Mouse (Mus musculus) forebrain, embryonic 16.5 days (tissue): ENCODE data around the gene Ly6g6d. TPM values are rescaled to one million over a fixed set of nuclear protein-coding genes. Genes with fewer than 3 reads are reported as not detected.

Source experiments
- ATAC-seq: fragments of 200-750 bp; cut with Nextera tagmentation; 2 replicates; pipeline ENCODE4 v1.8.0; 2017; ENCODE audit warnings: mild to moderate bottlenecking, moderate library complexity
- H3K27ac ChIP-seq: fragments of 300-500 bp; sonication (generic); 2 replicates; pipeline ENCODE4 v1.5.1; 2014; ENCODE audit warnings: low read length, control low read depth
- H3K27me3 ChIP-seq: fragments of 300-500 bp; sonication (generic); replicated peaks from 2 replicates; pipeline ENCODE4 v1.6.1; 2014; ENCODE audit warnings: low read length; ENCODE audit not compliant: control insufficient read depth, insufficient read depth
- H3K36me3 ChIP-seq: fragments of 300-500 bp; sonication (generic); 2 replicates; pipeline ENCODE4 v1.6.1; 2014; ENCODE audit not compliant: control insufficient read depth, insufficient read depth
- H3K4me1 ChIP-seq: fragments of 300-500 bp; sonication (generic); replicated peaks from 2 replicates; pipeline ENCODE4 v1.6.1; 2014; ENCODE audit warnings: low read length; ENCODE audit not compliant: control insufficient read depth, insufficient read depth
- H3K4me2 ChIP-seq: fragments of 300-500 bp; sonication (generic); 2 replicates; pipeline ENCODE4 v1.6.1; 2014; ENCODE audit warnings: mild to moderate bottlenecking, low read length, control low read depth
- H3K4me3 ChIP-seq: fragments of 300-500 bp; sonication (generic); replicated peaks from 2 replicates; pipeline ENCODE4 v1.5.1; 2014; ENCODE audit warnings: mild to moderate bottlenecking, low read length, control low read depth
- H3K9ac ChIP-seq: fragments of 300-500 bp; sonication (generic); replicated peaks from 2 replicates; pipeline ENCODE4 v1.6.1; 2014; ENCODE audit warnings: low read depth, low read length, control low read depth
- H3K9me3 ChIP-seq: fragments of 300-500 bp; sonication (generic); 2 replicates; pipeline ENCODE4 v1.6.1; 2016; ENCODE audit warnings: low read length; ENCODE audit not compliant: control insufficient read depth
- WGBS: fragments of 180-500 bp; shearing (Covaris S2); extraction: QIAGEN DNeasy Blood & Tissue Kit; methylation state at CpG from one replicate; pipeline ENCODE4 v1.1.7; 2014; 5-methylcytosine and 5-hydroxymethylcytosine counted together
- polyA plus RNA-seq: library from polyadenylated mRNA; unstranded; fragments of >200 nt; fragmentation: Nextera tagmentation; extraction: Ambion mirVana; gene quantifications from 2 replicates; pipeline ENCODE4 v1.2.1, GENCODE M21; 2015

Gene Ly6g6d
- polyA plus RNA-seq, 1 experiment from 2014 or later = 1.6 TPM

GRCm38 (mm10) chr17:35120745-35121142 is 42.9 kb upstream of the Ly6g6d start:
- Histone ChIP-seq H3K4me2 (peak overlapping the region; percentile 88), H3K36me3 (peaks cover 19% of the 10 kb centered on the region), H3K4me1 (peaks cover 23% of the 10 kb centered on the region), H3K27ac (0 out of 2 replicates have a peak overlapping the region, but pooled peaks have one; percentile 0), H3K27me3 (no peaks in the 10 kb centered on the region), H3K9me3 (no peaks in the 10 kb centered on the region), H3K4me3 (peak overlapping the region; percentile 62), H3K9ac (peak overlapping the region; percentile 76)
- under 1% methylated on average over 33 of the region's 33 CpGs for WGBS
- no peak for ATAC-seq

GRCm38 (mm10) chr17:35115046-35116019 is 37.5 kb upstream of the Ly6g6d start, which contains the start of gene Ly6g5b:
Ly6g5b (minus strand) TSS chr17:35115428.
- H3K9me3 ChIP-seq = no peaks in the 10 kb centered on the region
- no peak within 1 kb of the TSS for H3K4me2 ChIP-seq
- H3K9ac ChIP-seq = no peak within 1 kb of the TSS
- H3K27ac ChIP-seq = no peak within 1 kb of the TSS
- WGBS = 87% methylated on average over 8 of the region's 8 CpGs
- peaks cover 9% of the 10 kb centered on the region for H3K4me1 ChIP-seq
- no peak for ATAC-seq
- no peak within 1 kb of the TSS for H3K4me3 ChIP-seq
- no peaks in the 10 kb centered on the region for H3K27me3 ChIP-seq
- peaks cover 19% of the 10 kb centered on the region for H3K36me3 ChIP-seq

- H3K4me2 ChIP-seq = no peak overlapping the region
- no peak overlapping the region for H3K9ac ChIP-seq
- H3K9me3 ChIP-seq = no peaks in the 10 kb centered on the region
- H3K27me3 ChIP-seq = no peaks in the 10 kb centered on the region
- no peak overlapping the region for H3K27ac ChIP-seq
- H3K4me1 ChIP-seq = no peaks in the 10 kb centered on the region
- no peak overlapping the region for H3K4me3 ChIP-seq
- 72% methylated on average over 9 of the region's 9 CpGs for WGBS
- no peak for ATAC-seq
- peaks cover 10% of the 10 kb centered on the region for H3K36me3 ChIP-seq
Measured at GRCm38 (mm10) chr17:35111774-35112173, 33.9 kb upstream of the Ly6g6d start.

- ATAC-seq = no peak
Measured at GRCm38 (mm10) chr17:35108097-35108496, 30.2 kb upstream of the Ly6g6d start, which contains the start of gene Ly6g5c. Ly6g5c (plus strand) TSS chr17:35108279.

GRCm38 (mm10) chr17:35106522-35106921 is 28.7 kb upstream of the Ly6g6d start:
- no peaks in the 10 kb centered on the region for H3K27me3 ChIP-seq
- H3K9ac ChIP-seq = no peak overlapping the region
- no peak for ATAC-seq

More at GRCm38 (mm10) chr17:35108097-35108496, 30.2 kb upstream of the Ly6g6d start, which contains the start of gene Ly6g5c:
- H3K36me3 ChIP-seq = peaks cover 3% of the 10 kb centered on the region; the same call in 1 of the 2 replicates
- H3K9me3 ChIP-seq = no peaks in the 10 kb centered on the region
- WGBS = 83% methylated on average over 6 of the region's 6 CpGs
- H3K9ac ChIP-seq = no peak within 1 kb of the TSS
- H3K4me3 ChIP-seq = no peak within 1 kb of the TSS
- H3K27ac ChIP-seq = no peak within 1 kb of the TSS
- no peaks in the 10 kb centered on the region for H3K4me1 ChIP-seq
- H3K4me2 ChIP-seq = no peak within 1 kb of the TSS
- no peaks in the 10 kb centered on the region for H3K27me3 ChIP-seq

GRCm38 (mm10) chr17:35105740-35106389 is 28.0 kb upstream of the Ly6g6d start:
- Histone ChIP-seq H3K4me2 (0 out of 2 replicates have a peak overlapping the region, but pooled peaks have one; percentile 3), H3K36me3 (peaks cover 18% of the 10 kb centered on the region), H3K4me1 (no peaks in the 10 kb centered on the region), H3K9ac (peak overlapping the region; percentile 42; the same call in 1 of the 2 replicates), H3K27me3 (no peaks in the 10 kb centered on the region), H3K4me3 (no peak overlapping the region), H3K27ac (no peak overlapping the region), H3K9me3 (no peaks in the 10 kb centered on the region)
- ATAC-seq = 0 out of 2 replicates have a peak, but pooled peaks have one; percentile 31
- WGBS = 21% methylated on average over 13 of the region's 13 CpGs

More at GRCm38 (mm10) chr17:35106522-35106921, 28.7 kb upstream of the Ly6g6d start:
- H3K36me3 ChIP-seq = peaks cover 14% of the 10 kb centered on the region
- no peaks in the 10 kb centered on the region for H3K9me3 ChIP-seq
- H3K4me3 ChIP-seq = no peak overlapping the region
- H3K4me1 ChIP-seq = no peaks in the 10 kb centered on the region
- H3K4me2 ChIP-seq = no peak overlapping the region
- WGBS = 69% methylated on average over 3 of the region's 3 CpGs
- H3K27ac ChIP-seq = no peak overlapping the region

- H3K4me3 ChIP-seq = no peak overlapping the region
- no peaks in the 10 kb centered on the region for H3K9me3 ChIP-seq
- H3K4me2 ChIP-seq = no peak overlapping the region
- H3K4me1 ChIP-seq = no peaks in the 10 kb centered on the region
- ATAC-seq = no peak
- WGBS = 73% methylated on average over 6 of the region's 6 CpGs
- H3K9ac ChIP-seq = no peak overlapping the region
- no peak overlapping the region for H3K27ac ChIP-seq
- H3K27me3 ChIP-seq = no peaks in the 10 kb centered on the region
- H3K36me3 ChIP-seq = peaks cover 18% of the 10 kb centered on the region
Measured at GRCm38 (mm10) chr17:35104754-35105153, 26.9 kb upstream of the Ly6g6d start.

GRCm38 (mm10) chr17:35104079-35104478 is 26.2 kb upstream of the Ly6g6d start:
- ATAC-seq = no peak
- no peak overlapping the region for H3K4me2 ChIP-seq
- H3K27ac ChIP-seq = no peak overlapping the region
- no peaks in the 10 kb centered on the region for H3K9me3 ChIP-seq
- no peaks in the 10 kb centered on the region for H3K27me3 ChIP-seq
- H3K4me3 ChIP-seq = no peak overlapping the region
- H3K4me1 ChIP-seq = no peaks in the 10 kb centered on the region
- peaks cover 18% of the 10 kb centered on the region for H3K36me3 ChIP-seq
- no peak overlapping the region for H3K9ac ChIP-seq
- 92% methylated on average over 7 of the region's 7 CpGs for WGBS

- ATAC-seq = no peak
- H3K9ac ChIP-seq = no peak overlapping the region
- no peaks in the 10 kb centered on the region for H3K4me1 ChIP-seq
- H3K4me2 ChIP-seq = no peak overlapping the region
- H3K4me3 ChIP-seq = no peak overlapping the region
- no peak overlapping the region for H3K27ac ChIP-seq
- 80% methylated on average over 6 of the region's 6 CpGs for WGBS
- H3K36me3 ChIP-seq = peaks cover 18% of the 10 kb centered on the region
- H3K27me3 ChIP-seq = no peaks in the 10 kb centered on the region
- H3K9me3 ChIP-seq = no peaks in the 10 kb centered on the region
Measured at GRCm38 (mm10) chr17:35103221-35103690, 25.4 kb upstream of the Ly6g6d start.
